Mouse (Mus musculus) kidney, adult 18-20 months (tissue): ENCODE results near the gene Sh3gl1.

Experiments used
- DNase-seq: peaks from one replicate; pipeline ENCODE4 v3.0.0; 2021

Sh3gl1 gene

DNA sequence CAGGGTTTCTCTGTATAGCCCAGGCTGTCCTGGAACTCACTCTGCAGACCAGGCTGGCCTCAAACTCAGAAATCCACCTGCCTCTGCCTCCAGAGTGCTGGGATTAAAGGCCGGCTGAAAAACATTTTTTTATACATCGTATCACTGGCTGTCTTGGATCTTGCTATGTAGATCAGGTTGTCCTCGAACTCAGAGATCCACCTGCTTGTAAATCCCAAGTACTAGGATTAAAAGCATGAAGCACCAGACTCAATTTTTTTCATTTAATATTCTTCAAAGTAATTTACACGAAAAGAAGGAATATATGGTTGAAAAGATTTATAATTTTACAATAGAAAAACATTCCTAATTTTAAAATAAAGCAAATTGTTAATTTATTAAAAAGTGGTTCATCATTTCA lies 2.9 kb upstream of the Sh3gl1 start:
- DNase-seq, result no peak

DNA sequence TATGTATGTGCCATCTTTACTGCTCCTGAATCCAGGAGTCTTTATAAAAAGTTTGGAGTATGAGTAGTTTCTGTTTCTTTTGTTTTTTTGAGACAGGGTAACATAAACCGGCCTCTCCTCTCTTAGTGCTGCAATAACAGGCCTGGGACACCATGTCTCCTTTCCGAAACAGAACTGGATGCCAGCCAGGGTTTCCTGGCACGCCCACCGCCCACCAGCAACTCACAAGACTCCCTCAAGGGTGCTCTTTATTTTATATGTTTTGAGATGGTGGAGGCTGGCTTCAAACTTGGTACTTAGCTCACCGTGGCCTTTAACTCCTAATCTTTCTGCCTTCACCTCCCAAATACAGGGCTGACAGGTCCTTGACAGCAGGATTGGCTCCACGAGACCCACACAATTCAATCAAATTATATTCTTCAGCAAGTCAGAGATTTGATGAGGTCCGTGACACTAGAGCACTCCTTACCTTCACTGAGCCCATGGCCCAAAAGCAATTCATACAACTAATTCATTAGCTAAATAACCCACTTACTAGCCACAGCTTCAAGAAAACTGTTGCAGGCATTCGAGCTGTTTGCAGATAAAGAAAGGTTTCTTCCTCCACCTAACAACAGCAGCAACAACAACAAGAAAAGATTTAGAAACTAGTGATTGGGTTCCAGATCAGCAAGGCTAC lies 2.3 kb upstream of the Sh3gl1 start:
- DNase-seq, result no peak

DNA sequence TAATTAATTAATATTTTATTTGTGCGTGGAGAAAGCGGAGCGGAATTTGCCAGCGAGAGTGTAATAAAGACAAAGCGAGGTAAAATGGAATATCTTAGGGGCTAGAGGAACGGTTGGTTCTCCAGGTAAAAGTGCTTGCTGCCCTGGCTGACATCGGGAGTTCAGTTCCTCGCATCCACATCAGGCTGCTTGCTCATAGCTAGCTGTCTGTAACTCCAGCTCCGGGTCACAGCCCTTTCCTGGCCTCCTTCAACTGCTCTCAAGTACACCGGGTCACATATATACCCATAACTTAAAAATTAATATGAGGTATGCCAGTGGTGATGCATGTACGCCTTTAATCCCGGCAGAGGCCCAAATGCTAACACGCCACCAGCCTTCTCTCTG lies 459 bp upstream of the Sh3gl1 start:
- DNase-seq, result no peak

DNA sequence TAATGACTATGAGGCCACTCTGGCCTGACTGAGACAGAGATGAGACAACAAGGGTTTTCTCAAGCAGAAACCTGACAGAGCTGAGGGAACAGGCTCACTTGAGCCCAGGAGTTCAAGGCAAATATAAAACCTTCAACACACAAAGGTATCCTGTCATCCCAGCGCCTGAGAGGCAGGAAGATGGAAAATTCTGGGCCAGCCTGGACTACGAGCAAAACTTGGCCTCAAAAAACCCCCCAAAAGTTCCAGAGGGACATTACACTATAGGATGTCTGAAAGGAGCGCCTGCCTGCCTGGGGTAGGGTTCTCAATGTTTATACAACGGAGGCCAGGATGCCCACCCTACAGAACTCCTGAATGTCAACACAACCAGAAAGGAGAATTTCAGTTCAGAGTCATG lies 1.2 kb downstream of the Sh3gl1 start:
- no peak for DNase-seq

DNA sequence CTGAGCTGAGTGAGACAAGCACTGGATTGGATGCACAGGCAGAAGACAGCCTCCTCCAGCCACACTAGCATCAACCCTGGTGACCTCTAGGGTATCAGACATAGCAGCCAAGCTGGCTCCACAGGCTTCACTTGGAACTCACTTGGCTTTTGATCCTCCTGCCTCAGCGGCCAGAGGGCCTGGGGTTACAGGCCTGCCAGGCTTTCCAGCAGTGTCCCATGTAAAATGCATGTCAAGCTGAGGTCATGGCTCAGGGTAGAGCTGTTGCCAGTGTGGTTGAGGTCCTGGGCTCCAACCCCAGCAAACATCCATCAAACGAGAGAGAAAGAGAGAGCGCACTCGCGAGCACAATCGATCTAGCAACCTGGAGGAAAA lies 1.7 kb downstream of the Sh3gl1 start:
- DNase-seq, result no peak

DNA sequence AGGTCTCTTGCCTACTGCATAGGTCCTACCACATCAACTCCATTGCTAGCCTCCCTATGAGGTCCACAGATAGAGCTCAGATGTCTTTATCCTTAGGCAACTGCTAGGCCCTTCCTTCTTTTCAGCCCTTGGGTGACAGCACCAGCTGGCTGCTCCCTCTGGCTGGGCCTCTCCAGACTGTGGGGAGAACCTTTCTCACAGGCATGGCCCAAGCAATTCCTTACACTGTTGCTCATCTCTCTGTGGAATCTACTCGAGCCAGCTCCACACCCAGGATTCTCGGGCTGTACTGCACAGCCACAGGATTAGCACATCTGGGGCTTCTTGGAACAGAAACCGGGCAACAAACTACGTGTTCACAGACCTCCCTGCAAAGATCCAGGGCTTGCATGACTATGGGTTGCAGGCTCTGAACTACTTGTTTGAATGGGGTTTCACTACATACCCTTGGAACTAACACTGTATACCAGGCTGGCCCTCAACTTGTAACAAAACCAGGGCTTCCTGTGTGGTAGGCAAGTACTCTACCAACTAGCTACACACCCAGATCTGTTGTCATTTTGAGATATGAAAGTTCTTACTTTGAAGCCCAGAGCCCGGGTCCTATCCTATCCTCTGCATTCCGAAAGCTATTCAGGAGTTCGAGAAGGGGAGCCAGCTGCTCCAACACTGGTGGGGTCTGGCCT lies 2.3 kb downstream of the Sh3gl1 start:
- DNase-seq, result no peak

DNA sequence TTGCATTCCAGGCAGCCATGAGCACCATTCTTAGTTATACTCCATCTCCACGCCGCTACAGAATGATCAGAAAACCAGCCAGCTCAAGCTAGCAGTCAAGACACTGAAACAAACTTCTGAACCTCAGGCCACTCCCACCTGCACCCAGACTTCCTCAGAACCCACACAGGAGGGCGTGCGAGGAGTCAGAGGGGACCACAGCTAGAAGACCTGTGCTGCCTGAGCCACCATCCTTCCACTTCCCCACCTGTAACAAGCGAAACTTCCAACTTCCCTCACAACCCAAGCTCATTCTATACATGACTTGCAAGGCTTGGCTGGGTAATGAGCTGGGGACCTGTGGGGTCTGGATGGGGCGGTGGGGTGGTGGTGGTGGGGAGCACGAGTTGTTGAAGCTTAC lies 3.6 kb downstream of the Sh3gl1 start:
- DNase-seq, result no peak

DNA sequence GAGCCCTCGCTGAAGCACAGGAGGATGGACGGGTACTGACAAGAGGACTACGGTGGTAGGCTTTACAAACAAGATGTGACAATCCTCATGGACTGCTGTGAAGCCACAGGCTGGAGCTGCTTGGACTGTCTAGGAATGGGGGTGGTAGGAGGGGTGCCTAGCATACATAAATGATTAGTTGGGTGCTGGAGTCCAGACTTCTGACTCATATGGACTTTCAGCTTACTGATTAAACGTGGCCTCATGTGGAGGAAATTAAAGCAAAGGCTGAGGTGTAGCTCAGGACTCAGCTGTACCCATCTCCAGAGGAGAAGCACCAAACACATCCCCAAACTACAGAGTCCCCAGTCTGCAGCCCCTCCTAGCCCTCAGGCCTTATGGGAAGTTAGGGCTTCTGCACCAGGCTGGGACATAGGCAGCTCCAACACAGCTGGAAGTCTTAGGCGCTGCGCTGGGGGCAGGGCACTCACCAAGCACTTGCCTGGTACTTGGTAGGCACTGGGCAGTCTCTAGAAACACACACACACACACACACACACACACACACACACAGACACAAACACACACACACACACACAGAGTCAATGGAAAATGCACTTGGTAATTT lies 4.2 kb downstream of the Sh3gl1 start:
- peak; percentile 48 for DNase-seq

DNA sequence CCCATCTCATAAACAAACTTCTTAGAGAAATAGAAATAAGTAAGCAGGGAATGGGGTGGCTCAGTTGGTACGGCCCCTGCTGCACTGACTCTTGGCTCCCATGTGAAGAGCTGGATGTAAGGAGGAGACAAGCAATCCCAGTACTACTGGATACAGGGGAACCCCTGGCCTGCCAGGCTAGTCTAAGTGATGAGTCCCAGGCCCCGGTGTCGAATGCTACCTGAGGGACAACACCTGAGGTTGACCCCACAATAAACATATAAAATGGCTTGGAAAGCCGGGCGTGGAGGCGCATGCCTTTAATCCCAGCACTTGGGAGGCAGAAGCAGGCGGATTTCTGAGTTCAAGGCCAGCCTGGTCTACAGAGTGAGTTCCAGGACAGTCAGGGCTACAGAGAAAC lies 5.0 kb downstream of the Sh3gl1 start:
- no peak for DNase-seq

DNA sequence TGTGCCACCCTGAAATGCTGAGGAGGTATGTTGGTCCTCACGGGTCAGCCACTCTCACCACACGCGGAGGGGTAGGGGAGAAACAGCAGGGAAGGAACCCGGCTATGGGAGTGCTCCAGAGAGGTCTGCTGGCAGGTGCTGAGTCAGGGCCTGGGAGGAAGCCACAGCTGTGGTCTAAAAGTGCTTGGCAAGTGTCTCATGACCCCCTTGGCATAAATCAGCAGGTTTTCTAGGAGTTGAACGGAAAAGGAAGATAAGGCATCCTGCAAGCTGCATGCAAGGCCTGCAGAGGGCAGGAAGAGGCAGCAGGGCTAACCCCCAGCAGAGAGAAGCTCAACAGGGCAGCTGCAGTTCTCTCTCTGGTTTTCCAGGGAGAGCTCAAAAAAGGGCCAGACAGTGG lies 5.5 kb downstream of the Sh3gl1 start:
- DNase-seq, result peak; percentile 62

DNA sequence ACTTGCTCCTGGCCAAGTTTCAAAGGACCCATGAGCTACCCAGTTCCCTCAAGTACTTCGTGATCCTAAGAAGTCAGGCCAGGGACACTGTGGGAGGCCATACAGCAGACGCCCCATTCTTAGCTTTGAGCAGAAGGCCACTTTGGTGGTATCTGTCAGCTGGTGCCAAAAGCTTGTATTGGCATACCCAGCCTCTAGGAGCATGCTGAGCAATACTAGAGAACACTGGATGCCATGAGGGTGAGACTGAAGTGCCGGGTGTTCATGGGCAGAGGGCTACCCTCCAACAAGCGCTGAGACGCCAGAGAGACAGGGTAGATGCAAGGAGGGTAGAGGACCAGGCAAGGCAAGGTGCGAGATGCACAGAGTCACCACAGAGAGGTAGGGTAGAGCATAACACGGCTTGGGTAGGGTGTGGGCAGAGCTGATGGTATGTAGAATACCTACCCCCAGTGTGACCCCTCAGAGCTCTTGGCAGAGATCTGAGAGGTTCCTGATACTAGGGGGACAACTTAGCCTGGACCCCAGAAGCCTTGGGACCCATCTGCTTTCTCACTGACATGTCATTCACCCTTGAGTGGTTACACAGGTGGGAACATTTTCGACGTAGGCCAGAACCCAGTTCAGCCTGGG lies 6.1 kb downstream of the Sh3gl1 start:
- DNase-seq, result no peak

DNA sequence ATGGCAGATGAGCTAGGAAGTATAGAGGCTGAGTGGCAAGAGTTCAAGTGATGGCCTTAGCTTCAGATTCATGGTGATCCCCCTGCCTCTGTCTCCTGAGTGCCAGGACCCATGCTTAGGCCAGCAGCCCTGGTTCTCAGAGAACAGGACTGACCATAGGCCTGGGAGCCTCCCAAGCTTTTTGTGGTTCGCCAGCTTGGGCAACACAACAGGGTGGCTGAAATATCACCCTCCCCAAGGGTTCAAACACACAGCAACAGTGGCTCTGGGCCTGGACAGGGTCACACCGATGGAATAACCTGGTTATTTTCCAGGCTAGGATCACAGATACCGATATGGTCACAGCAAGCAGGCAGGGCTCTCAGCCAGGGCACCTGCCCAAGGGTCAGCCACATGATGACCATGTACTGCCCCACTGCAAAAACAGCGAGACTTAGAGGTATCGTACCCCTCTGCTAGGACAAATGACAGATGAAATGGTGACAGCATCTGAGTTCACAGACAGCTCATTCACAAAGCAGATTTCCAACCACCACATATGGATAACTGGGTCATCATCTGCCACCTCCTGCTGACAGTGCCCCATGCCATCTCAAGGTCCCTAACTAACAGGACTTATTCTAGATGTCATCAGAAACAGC lies 8.5 kb downstream of the Sh3gl1 start:
- DNase-seq, result no peak

DNA sequence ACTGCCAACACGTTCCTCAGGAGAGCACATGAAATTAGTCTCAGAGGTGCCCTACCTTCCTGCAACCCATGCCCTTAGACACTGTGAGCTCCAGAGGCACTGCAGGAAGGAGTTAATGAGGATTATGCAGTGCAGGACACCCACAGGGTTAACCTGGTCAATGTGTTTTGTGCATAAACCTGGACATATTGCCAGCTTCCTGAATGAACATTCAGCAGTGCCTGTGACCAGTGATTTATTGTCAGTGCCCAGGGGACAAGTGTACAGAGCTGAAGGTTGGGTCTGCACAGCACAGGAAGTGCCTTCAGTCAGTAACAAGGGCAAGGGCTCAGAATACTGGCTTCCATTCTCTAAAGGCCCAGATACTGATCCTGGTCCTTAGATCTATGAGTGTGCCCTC lies 9.6 kb downstream of the Sh3gl1 start:
- no peak for DNase-seq

DNA sequence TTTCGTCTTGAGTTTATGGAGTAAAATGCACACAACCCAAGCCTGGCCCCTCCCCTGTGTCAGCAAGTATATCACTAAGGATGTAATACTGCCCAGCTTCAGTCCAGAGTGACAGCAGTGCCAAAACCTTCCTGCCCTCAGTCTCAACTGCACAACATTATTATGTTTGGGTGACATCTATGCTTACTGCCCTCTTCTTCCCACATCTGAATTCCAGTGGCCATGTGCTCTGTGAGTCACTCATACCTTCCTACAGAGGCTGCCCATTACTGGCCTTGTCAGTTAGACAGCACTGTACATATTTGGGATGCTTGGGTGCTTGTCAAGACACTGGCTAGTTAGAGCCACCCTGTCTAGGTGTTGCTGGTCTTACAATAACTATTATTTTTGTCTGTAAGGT lies 10.1 kb downstream of the Sh3gl1 start:
- DNase-seq, result no peak

DNA sequence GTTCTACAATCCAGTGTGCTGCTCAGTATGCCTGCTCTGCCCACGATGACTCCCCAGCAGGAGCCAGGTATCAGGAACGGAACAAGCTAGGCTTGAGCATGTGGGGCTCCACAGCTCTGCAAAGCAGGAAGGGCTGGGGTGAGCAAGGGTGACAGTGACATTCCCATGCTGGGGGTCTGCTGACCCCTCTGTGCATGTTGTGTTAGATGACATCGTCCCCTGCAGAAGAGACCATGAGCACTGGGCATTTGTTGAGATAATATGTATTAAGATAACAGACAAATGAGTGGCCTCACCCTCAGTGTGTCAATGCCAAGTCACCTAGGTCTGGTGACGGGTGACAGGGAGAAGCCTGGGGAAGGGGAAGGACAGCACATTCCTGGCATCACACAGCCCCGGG lies 11.5 kb downstream of the Sh3gl1 start:
- DNase-seq, result no peak

DNA sequence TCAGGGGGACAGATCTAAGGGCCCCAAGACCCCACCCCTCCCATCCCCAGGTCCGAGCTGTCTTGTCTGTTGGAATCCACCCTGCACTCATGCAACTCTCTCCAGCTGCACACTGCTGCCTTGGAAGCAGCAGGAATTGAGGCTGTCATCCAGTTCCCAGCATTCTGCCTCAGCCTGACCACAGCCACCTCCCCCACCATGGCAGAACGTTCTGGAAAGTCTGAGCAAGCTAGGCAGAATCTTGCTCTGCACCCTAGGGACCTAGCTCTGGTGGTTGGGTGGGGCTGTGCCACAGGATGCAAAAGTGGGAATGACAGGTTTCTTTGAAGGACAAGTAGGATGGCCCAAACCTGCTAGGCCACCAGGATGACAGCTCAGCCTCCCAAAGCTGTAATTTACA lies 12.0 kb downstream of the Sh3gl1 start:
- no peak for DNase-seq

DNA sequence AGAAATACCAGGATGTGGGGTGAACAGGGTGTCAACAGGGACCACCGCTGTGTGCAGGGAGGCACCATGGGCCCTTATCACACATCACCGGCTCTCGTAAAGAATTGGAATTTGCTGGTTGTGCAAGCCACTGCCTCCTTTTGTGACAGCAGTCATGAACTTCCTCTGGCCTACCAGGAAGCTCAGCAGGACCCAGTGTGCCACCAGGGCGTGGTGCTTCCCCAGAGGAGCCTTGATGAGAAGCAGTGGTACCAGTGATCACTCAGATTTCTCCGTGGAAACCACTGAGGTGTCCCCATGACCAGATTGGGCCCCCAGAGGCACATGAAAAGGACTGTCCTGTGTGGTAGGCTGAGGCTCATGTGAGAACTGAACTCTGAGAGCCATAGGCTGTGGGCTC lies 13.0 kb downstream of the Sh3gl1 start:
- no peak for DNase-seq

DNA sequence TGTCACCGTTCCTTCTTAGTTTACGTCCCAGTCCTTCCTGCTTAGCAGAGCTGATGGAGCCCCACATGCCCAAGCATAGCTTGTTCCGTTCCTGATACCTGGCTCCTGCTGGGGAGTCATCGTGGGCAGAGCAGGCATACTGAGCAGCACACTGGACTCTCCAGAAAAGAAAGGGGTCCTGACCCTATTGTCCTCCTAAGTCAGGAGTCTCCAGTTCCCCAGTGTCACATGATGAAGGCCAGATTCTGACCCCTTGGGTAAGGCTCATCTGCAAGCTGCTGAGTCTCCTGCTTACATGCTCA lies 13.5 kb downstream of the Sh3gl1 start:
- DNase-seq, result no peak

DNA sequence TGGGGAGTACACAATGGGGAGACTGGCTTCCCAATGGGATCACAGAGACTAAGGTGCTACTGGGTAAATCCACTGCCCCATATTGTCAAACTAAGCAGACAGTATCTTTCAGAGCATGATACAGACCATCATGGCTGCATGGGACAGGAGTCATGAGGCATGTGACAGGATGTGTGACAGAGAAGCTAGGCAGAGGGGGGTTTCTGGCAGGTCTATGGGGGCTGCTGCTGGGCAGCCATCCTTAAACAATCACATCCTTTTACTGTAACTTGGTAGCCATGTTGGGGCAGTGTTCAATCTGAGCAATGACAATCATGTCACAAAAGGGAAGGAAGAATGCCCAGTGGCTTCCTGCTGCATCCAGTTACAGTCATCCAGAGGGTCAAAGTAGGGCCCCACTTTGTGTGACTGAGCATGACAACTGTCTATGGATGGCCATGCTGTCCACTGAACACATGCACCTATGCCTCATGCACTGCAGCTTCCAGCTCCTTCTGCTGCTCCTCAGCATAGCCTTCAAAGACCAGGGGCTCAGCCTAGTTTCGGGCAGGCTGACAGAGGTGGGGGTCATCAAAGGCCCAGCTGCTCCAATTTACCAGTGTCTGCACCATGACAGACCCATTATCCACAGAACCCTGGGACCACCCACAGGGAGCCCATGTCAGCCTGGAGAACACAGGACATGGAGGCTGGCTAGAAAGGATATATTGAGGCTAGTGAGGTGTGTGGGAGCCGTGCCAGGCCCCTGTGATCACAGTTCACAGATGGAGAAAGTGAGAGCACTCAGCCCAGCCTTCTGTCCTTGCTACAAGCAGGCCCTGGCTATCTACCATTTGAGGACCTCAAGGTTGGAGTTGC lies 14.1 kb downstream of the Sh3gl1 start:
- no peak for DNase-seq

DNA sequence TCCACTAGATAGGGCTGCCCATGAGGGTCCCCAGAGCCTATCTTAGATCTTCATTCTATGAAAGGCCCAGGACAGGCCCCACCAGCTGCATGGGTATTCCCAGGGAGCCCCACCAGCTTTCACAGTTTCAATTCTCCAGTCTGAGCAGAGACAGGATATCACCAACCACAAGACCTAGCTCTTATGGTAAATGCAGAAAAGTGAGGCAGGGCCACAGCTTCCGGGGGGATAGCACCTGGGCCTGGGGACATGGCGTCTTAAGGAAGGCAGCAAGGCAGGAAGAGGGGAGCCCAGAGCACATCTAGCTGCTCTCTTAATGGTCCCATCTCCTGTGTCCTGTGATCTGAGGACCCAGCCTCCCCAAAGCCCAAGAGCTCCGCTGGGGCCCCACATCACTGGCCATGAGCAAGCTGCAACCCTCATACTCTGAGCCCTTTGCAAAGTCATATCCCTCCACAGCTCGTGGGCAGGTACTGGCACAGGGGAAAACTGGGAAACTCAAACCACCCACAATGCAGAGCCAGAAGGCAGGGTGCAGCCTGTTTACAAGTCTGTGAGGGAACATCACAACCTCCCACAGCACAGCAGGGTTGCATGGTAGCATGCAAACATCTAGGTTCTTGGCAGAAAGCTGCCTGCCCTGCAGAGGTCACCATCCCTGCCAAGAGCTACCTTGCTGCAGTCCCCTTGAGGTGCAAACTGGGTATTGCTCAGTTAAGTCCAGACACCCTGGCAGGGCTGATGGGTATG lies 15.1 kb downstream of the Sh3gl1 start:
- DNase-seq, result no peak

DNA sequence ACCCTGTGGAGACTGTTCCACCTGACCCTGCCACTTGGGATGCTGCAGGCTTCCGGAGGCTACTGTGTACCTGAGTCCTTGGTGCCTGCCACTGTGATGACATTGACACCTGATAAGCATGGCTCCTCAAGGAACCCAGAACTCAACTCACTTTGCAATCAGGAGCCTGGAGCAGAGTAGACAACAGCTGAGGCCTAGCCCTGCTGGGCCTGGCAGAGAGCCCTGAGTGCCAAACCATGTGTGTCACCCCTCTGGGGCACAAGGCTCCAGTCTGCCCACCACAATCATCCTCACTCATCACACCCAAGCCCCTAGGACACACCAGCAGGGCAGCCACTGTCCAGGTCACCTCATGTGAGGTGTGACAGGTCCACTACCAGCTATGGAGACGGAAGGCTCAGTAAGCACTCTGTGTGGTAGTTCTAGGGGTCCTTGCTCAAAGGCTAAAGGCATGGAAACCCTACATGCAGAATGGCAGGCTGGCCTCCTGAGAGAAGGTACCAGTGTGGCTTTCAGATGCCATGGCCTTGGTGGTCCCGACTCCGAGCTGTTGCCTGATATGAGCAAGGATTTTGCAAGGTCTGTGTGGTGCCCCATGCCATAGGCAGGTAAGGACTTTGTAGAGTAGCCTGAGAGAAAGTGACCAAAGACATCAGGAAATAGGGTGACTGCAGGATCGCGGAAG lies 15.9 kb downstream of the Sh3gl1 start:
- no peak for DNase-seq
